Mouse (Mus musculus): ENCODE data around the gene Rpl38.

The Rpl38 gene

GRCm38 (mm10) chr11:114682321-114682900 lies 14.1 kb downstream of the Rpl38 start:
- no peak for DNase-seq

GRCm38 (mm10) chr11:114683029-114683721 lies 14.9 kb downstream of the Rpl38 start:
- DNase-seq: no peak

GRCm38 (mm10) chr11:114683722-114684621 lies 15.6 kb downstream of the Rpl38 start:
- no peak for DNase-seq

- DNase-seq: no peak
Observed at GRCm38 (mm10) chr11:114684627-114685373, 16.5 kb downstream of the Rpl38 start.

GRCm38 (mm10) chr11:114685526-114686040 lies 17.3 kb downstream of the Rpl38 start:
- no peak for DNase-seq

GRCm38 (mm10) chr11:114686221-114686959 lies 18.1 kb downstream of the Rpl38 start:
- DNase-seq: no peak

GRCm38 (mm10) chr11:114687574-114688188 lies 19.4 kb downstream of the Rpl38 start:
- DNase-seq: no peak

- no peak for DNase-seq
Observed at GRCm38 (mm10) chr11:114688729-114689128, 20.4 kb downstream of the Rpl38 start.

GRCm38 (mm10) chr11:114690192-114690591 lies 21.9 kb downstream of the Rpl38 start:
- no peak for DNase-seq

- DNase-seq: no peak
Observed at GRCm38 (mm10) chr11:114691454-114692182, 23.3 kb downstream of the Rpl38 start.

- no peak for DNase-seq
Observed at GRCm38 (mm10) chr11:114692601-114693000, 24.3 kb downstream of the Rpl38 start.

GRCm38 (mm10) chr11:114693456-114693855 lies 25.1 kb downstream of the Rpl38 start:
- DNase-seq: no peak

GRCm38 (mm10) chr11:114694451-114694850 lies 26.1 kb downstream of the Rpl38 start:
- no peak for DNase-seq

- no peak for DNase-seq
Observed at GRCm38 (mm10) chr11:114698496-114698895, 30.2 kb downstream of the Rpl38 start.

- DNase-seq: peak; percentile 63
Observed at GRCm38 (mm10) chr11:114699511-114699910, 31.2 kb downstream of the Rpl38 start.

GRCm38 (mm10) chr11:114702311-114702995 lies 34.1 kb downstream of the Rpl38 start:
- no peak for DNase-seq

GRCm38 (mm10) chr11:114702996-114703361 lies 34.7 kb downstream of the Rpl38 start:
- no peak for DNase-seq

GRCm38 (mm10) chr11:114704071-114704913 lies 36.0 kb downstream of the Rpl38 start:
- DNase-seq: no peak

GRCm38 (mm10) chr11:114706358-114706757 lies 38.0 kb downstream of the Rpl38 start:
- DNase-seq: no peak
